Mouse (Mus musculus) mammary gland, adult 2 months (tissue): ENCODE measurements around the gene Rnf128. TPM values are rescaled to one million over a fixed set of nuclear protein-coding genes. Genes with fewer than 3 reads are reported as not detected.

Experiments
- polyA plus RNA-seq: library from polyadenylated mRNA; depleted of rRNA; stranded (reverse); fragments of >200 nt; gene quantifications from 2 replicates; pipeline ENCODE4 v1.2.3, GENCODE M21; 2012; ENCODE audit warnings: low replicate concordance; rRNA removed

The Rnf128 gene
- polyA plus RNA-seq = 1.7 and 2.6 TPM in 2 replicates

DNA sequence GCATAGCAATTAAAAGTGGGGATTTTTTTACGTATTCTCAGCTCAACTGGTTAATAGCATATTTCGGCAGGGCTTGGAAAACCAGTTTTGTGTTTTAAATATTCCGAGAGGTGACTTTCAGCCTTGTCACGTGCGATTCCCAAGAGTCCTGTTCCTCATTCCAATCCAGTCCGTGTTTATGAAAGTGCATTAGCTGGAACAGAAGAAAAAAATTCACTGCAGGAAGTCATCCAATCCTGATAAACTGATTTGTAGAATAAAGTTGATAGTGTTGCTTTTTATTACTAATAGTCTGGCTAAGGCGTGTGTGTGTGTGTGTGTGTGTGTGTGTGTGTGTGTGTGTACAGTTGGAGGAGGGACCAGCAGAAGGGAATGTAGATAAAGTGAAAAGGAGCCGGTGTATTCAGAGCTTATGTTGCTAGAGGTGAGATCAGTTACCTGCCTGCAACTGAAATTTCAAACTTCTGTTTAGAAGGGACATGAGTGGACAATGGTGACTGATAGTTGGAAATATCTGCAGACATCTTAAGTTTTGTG lies at the start of gene Rnf128:
TSS of gene Rnf128 (plus strand) at position 392 of the 537 bp plus-strand sequence.

DNA sequence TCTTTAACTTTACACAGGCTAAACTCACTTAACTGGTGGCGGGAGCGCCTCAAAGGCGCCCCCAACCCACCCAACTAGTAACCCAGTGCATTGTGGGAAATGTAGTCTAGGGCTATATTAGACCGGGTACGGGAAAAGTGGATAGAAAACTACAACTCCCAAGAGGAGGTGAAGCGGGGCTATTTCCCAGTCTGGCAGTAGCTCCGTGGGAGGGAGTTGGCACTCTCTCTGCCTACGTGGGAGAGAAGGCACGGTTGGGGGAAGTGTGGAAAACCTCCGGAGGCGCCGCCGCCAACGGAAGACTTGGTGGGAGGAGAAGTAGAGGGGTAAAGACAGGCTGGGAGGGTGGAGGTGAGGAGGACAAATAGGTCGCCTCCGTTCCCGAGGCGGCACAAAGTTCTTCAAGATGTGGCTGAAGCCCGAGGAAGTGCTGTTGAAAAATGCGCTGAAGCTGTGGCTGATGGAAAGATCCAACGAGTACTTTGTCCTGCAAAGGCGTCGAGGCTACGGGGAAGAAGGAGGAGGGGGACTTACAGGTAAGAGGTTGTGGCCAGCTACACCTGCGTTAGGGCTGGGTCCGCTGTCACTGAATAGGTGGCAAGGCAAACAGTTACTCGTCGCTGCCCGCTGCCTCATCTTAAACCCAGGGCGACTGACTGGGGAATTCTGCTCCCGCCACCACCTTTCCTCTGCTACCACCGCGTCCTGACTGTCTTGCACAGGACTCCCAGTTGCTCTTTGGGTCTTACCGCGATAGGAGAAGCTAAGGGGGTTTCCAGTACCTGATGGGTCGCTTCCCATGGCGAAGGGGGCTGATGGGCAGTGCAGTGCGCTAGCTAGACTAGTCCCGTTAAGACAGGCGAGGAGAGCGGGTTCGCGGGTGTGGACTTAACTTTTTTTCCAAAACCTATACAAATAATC lies 121.9 kb downstream of the Rnf128 start, which contains the start of gene Tbc1d8b:
TSS of gene Tbc1d8b (plus strand) at position 222 of the 921 bp plus-strand sequence.

DNA sequence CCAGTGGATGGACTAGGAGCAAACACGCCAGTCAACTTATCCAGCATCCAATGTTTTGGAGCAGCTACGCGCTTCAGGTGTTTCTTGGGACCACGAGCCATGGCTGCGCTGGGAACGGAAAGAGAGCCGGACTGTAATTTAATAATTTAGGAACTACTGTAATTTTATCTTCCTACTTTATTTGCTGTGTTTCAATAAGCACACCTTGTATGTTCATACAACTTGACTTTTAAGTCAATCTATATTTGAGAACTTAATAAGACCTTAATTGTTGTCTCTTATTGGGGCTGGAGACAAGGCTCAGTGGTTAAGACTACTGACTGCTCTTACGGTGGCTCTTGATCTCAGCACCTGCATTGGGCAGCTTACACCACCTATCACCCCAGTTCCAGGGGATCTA lies 151.3 kb downstream of the Rnf128 start, which contains the start of gene Gm15013:
TSS of gene Gm15013 (minus strand) at position 101 of the 400 bp plus-strand sequence.

Other genes with a start within 250 kb of the Rnf128 start
- gene Trap1a, start 229.6 kb upstream of the Rnf128 start, polyA plus RNA-seq = not detected in 2 replicates
- not detected in 2 replicates for gene D330045A20Rik, start 82.9 kb upstream of the Rnf128 start, polyA plus RNA-seq
- gene Tbc1d8b, start 121.7 kb downstream of the Rnf128 start, polyA plus RNA-seq = 0.63 and 2.4 TPM in 2 replicates
- 0.66 TPM in 1 of 2 replicates, not detected in the other for gene Gm15013, start 151.2 kb downstream of the Rnf128 start, polyA plus RNA-seq
- not detected in 2 replicates for gene Ripply1, start 219.0 kb downstream of the Rnf128 start, polyA plus RNA-seq
- gene Cldn2, start 237.5 kb downstream of the Rnf128 start, polyA plus RNA-seq = 0.19 and 0.31 TPM in 2 replicates